13 mouse cellular contexts compared by ENCODE assay signal in the genomic region with DNA sequence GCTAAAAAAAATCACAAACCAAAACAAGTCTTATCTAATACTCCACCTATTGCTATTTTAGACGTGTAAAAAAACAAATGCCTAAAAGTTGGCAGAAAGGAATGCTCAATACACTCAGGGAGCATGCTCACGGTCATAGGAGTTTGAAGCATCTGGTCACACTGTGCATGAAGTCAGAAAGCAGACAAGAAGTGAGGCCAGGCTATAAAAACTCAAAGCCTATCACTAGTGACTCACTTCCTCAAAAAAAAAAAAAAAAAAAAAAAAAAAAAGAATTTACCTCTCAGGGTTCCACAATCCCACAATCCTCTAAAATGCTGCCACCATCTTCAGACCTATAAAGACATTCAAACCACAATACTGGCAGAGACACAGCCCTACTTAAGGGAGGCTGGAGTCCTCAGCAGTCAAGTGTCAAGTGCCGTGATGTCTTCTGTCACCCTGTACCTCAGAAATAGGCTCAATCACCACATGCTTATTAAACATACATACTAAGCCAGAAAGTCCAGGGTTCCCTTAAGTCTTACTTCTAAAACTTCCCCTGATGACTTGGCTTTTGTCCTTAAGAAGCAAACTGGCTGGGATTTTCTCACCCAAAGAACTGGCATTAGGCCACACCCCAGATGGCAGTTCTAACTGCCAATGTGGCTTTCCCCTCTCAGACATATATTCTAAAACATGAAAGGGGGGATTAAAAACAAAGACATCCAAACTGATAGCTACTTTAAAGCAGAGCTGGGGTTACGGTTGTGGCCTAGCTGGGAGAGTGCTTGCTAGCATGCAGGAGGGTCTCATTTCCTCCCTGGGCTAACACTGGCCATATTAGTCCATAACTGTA. TPM values are rescaled to one million over a fixed set of nuclear protein-coding genes. Genes with fewer than 3 reads are reported as not detected.
DNase-seq lines count a peak whose midpoint lies in the region; ATAC-seq and TF ChIP-seq lines count a peak whose summit lies in the region.
"Had no signal": no experiment of that assay in that cellular context is flagged by ENCODE, and none has a peak within 500 bp of the region (broad histone marks: within the 10 kb centered on the region; RNA-seq: fewer than 3 reads in every experiment).

No protein-coding gene starts in this region.

- ATAC-seq in heart, embryonic 11.5 days (replicated peaks; ENCODE audit: insufficient number of reproducible peaks, low FRiP score, low TSS enrichment) = no peak
- no peak for ATAC-seq in heart, embryonic 13.5 days (ENCODE audit: extremely low read depth, insufficient number of reproducible peaks, low FRiP score, low TSS enrichment)
- ATAC-seq in hindbrain, embryonic 14.5 days (ENCODE audit: low FRiP score) = no peak
- ATAC-seq: activated CD4-positive, CD25-positive, alpha-beta regulatory T cell, adult 4 months; CD4-positive, CD25-positive, alpha-beta regulatory T cell, adult 4 months had no signal

- no peak for TF ChIP-seq CTCF in brain, embryonic 14.5 days (IDR thresholded peaks at IDR 0.05; ENCODE audit: borderline replicate concordance, extremely low read depth, insufficient read depth, insufficient read length)

- H3K4me1 ChIP-seq in heart, embryonic 11.5 days (ENCODE audit: control insufficient read depth, insufficient read depth, low read length) = peaks cover 3% of the 10 kb centered on the region
- peaks cover 26% of the 10 kb centered on the region for H3K4me1 ChIP-seq in heart, embryonic 13.5 days
- H3K4me1 ChIP-seq in hindbrain, embryonic 14.5 days (replicated peaks; ENCODE audit: control insufficient read depth, insufficient read depth, low read length) = no peaks in the 10 kb centered on the region

- WGBS in heart, embryonic 11.5 days (ENCODE audit: insufficient replicate concordance) = 57% methylated on average over 4 of the region's 4 CpGs
- 41% methylated on average over 4 of the region's 4 CpGs for WGBS in heart, embryonic 13.5 days
- WGBS in hindbrain, embryonic 14.5 days = 82% methylated on average over 4 of the region's 4 CpGs

- no peak overlapping the region for H3K4me2 ChIP-seq in heart, embryonic 11.5 days
- H3K4me2 ChIP-seq in heart, embryonic 13.5 days = no peak overlapping the region
- H3K4me2 ChIP-seq in hindbrain, embryonic 14.5 days (replicated peaks) = no peak overlapping the region

- DNase-seq in heart, adult 11 months = peak; percentile 94
- DNase-seq in 3134 (ENCODE audit: extremely low read depth, insufficient read length, low spot score) = peak; percentile 72
- peak; percentile 76 for DNase-seq in brain, embryonic 14.5 days (ENCODE audit: low read depth)
- DNase-seq in thymus, postnatal 10 days (ENCODE audit: low spot score in 2 of 2) = no peak
- no peak for DNase-seq in retina, postnatal 1 day
- no peak for DNase-seq in hindbrain, embryonic 14.5 days (ENCODE audit: low spot score)
- DNase-seq: embryo, embryonic 11 days; kidney, adult 18-20 months; right cerebral cortex, adult 18-20 months had no signal

- H3K36me3 ChIP-seq in heart, embryonic 11.5 days (ENCODE audit: control insufficient read depth, insufficient read depth, low read length) = no peaks in the 10 kb centered on the region
- H3K36me3 ChIP-seq in heart, embryonic 13.5 days = no peaks in the 10 kb centered on the region
- H3K36me3 ChIP-seq in hindbrain, embryonic 14.5 days (replicated peaks; ENCODE audit: control insufficient read depth, insufficient read depth) = no peaks in the 10 kb centered on the region

- no peak overlapping the region for H3K27ac ChIP-seq in heart, embryonic 11.5 days (ENCODE audit: low read depth, low read length)
- H3K27ac ChIP-seq in heart, embryonic 13.5 days (replicated peaks) = peak overlapping the region; percentile 46
- no peak overlapping the region for H3K27ac ChIP-seq in hindbrain, embryonic 14.5 days

- no peak overlapping the region for H3K9ac ChIP-seq in heart, embryonic 11.5 days (ENCODE audit: low read depth, low read length)
- H3K9ac ChIP-seq in heart, embryonic 13.5 days = no peak overlapping the region
- no peak overlapping the region for H3K9ac ChIP-seq in hindbrain, embryonic 14.5 days

- H3K27me3 ChIP-seq in heart, embryonic 11.5 days (ENCODE audit: control insufficient read depth, insufficient read depth, low read length) = no peaks in the 10 kb centered on the region
- no peaks in the 10 kb centered on the region for H3K27me3 ChIP-seq in heart, embryonic 13.5 days (replicated peaks)
- H3K27me3 ChIP-seq in hindbrain, embryonic 14.5 days (ENCODE audit: control insufficient read depth, insufficient read depth, low read length) = no peaks in the 10 kb centered on the region

- no peak for TF ChIP-seq POLR2A in brain, embryonic 14.5 days (IDR thresholded peaks at IDR 0.05; ENCODE audit: borderline replicate concordance, extremely low read depth, insufficient read depth, insufficient read length, poor library complexity, severe bottlenecking)

- no peak overlapping the region for H3K4me3 ChIP-seq in heart, embryonic 11.5 days (ENCODE audit: low read depth, low read length)
- no peak overlapping the region for H3K4me3 ChIP-seq in heart, embryonic 13.5 days
- no peak overlapping the region for H3K4me3 ChIP-seq in hindbrain, embryonic 14.5 days (replicated peaks; ENCODE audit: low read length)

- H3K9me3 ChIP-seq in heart, embryonic 11.5 days (replicated peaks; ENCODE audit: control insufficient read depth, low read length) = no peaks in the 10 kb centered on the region
- no peaks in the 10 kb centered on the region for H3K9me3 ChIP-seq in heart, embryonic 13.5 days
- H3K9me3 ChIP-seq in hindbrain, embryonic 14.5 days (ENCODE audit: control insufficient read depth, low read length) = no peaks in the 10 kb centered on the region

RNA-seq across cellular contexts. Expression of gene Slc44a1, which starts 42.7 kb away (rescaled TPM):
- polyA plus RNA-seq in heart, embryonic 11.5 days (2014; fragmentation: Nextera tagmentation; extraction: Ambion mirVana) = 19.5 and 25.5 TPM in 2 replicates
- 11.0 and 13.9 TPM in 2 replicates for polyA plus RNA-seq in brain, embryonic 14.5 days (2012; rRNA removed)
- polyA plus RNA-seq in heart, embryonic 13.5 days (2015; fragmentation: Nextera tagmentation; extraction: Ambion mirVana) = 17.0 and 17.1 TPM in 2 replicates
- 16.6 and 17.7 TPM in 2 replicates for polyA plus RNA-seq in hindbrain, embryonic 14.5 days (2014; fragmentation: Nextera tagmentation; extraction: Ambion mirVana)

Comparison
In these comparisons a context has a peak if more than half of its experiments do, and no peak if none do; other contexts are left out.
1. DNase-seq: peak in heart, adult 11 months (single experiment), 3134 (single experiment) and brain, embryonic 14.5 days (single experiment); none in thymus, postnatal 10 days (0 of 2), retina, postnatal 1 day (single experiment) and hindbrain, embryonic 14.5 days (single experiment).